Mouse (Mus musculus) kidney, postnatal 0 days (tissue): Measurements from ENCODE around the gene B3gat1. TPM values are rescaled to one million over a fixed set of nuclear protein-coding genes. Genes with fewer than 3 reads are reported as not detected.

Experiments used
- ATAC-seq: fragments of 200-750 bp; cut with Nextera tagmentation; replicated peaks from 2 replicates; pipeline ENCODE4 v1.8.0; 2017; ENCODE audit warnings: low read depth, moderate number of reproducible peaks, moderate TSS enrichment, moderate library complexity; ENCODE audit not compliant: low FRiP score
- DNase-seq: peaks from one replicate; pipeline ENCODE4 v3.0.0-alpha.2; 2016; ENCODE audit warnings: low spot score
- H3K27ac ChIP-seq: fragments of 300-500 bp; sonication (generic); 2 replicates; pipeline ENCODE4 v1.5.1; 2014; ENCODE audit warnings: mild to moderate bottlenecking
- H3K27me3 ChIP-seq: fragments of 300-500 bp; sonication (generic); 2 replicates; pipeline ENCODE4 v1.6.1; 2014; ENCODE audit warnings: low read length, mixed read lengths; ENCODE audit not compliant: insufficient read depth
- H3K36me3 ChIP-seq: fragments of 300-500 bp; sonication (generic); 2 replicates; pipeline ENCODE4 v1.6.1; 2014; ENCODE audit warnings: low read length, mixed read lengths; ENCODE audit not compliant: insufficient read depth
- H3K4me1 ChIP-seq: fragments of 300-500 bp; sonication (generic); replicated peaks from 2 replicates; pipeline ENCODE4 v1.6.1; 2014; ENCODE audit warnings: antibody characterized with exemption, low read length, mixed read lengths; ENCODE audit not compliant: insufficient read depth
- H3K4me2 ChIP-seq: fragments of 300-500 bp; sonication (generic); 2 replicates; pipeline ENCODE4 v1.6.1; 2014; ENCODE audit warnings: mild to moderate bottlenecking, low read length, moderate library complexity, mixed read lengths
- H3K4me3 ChIP-seq: fragments of 300-500 bp; sonication (generic); replicated peaks from 2 replicates; pipeline ENCODE4 v1.5.1; 2014; ENCODE audit warnings: low read depth, low read length
- H3K9ac ChIP-seq: fragments of 300-500 bp; sonication (generic); 2 replicates; pipeline ENCODE4 v1.6.1; 2014; ENCODE audit warnings: low read depth, low read length
- H3K9me3 ChIP-seq: fragments of 300-500 bp; sonication (generic); replicated peaks from 2 replicates; pipeline ENCODE4 v1.6.1; 2016; ENCODE audit warnings: low read length, inconsistent platforms, mixed read lengths
- CTCF ChIP-seq: IDR thresholded peaks from 2 replicates; pipeline ENCODE4 v1.5.1; 2016; ENCODE audit warnings: antibody characterized with exemption, low read depth, mild to moderate bottlenecking, moderate library complexity
- WGBS: fragments of 180-500 bp; shearing (Covaris S2); extraction: QIAGEN DNeasy Blood & Tissue Kit; methylation state at CpG from one replicate; pipeline ENCODE4 v1.1.7; 2014; 5-methylcytosine and 5-hydroxymethylcytosine counted together
- polyA plus RNA-seq: library from polyadenylated mRNA; unstranded; fragments of >200 nt; fragmentation: Nextera tagmentation; extraction: Ambion mirVana; gene quantifications from 2 replicates; pipeline ENCODE4 v1.2.1, GENCODE M21; 2015

B3gat1 gene
- polyA plus RNA-seq, 1 experiment from 2014 or later: 0.08 TPM

DNA sequence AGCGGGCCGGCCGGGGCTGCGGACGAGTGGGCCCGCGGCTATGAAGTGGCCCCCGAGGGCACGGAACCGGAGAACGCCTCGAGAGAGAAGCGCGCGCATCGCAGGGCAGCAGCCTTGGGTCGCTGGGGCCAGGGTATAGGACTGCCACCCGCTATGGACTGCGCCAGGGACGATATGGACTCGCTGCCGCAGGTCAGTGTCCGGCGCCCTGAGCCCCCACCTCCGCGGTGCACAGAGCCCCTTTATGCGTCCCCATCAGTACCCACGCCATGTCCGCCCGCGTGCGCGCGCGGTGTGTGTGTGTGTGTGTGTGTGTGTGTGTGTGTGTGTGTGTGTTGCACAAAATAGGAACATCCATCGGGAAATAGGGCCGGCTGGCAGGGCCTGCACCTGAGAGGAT is 458 bp downstream of the B3gat1 start:
- DNase-seq (peak; percentile 0), ATAC-seq (peak; percentile 25; the same call in 1 of the 2 replicates)
- Histone ChIP-seq H3K9ac (no peak overlapping the region), H3K36me3 (no peaks in the 10 kb centered on the region), H3K4me3 (peak overlapping the region; percentile 39), H3K4me2 (peak overlapping the region; percentile 76), H3K4me1 (no peaks in the 10 kb centered on the region), H3K9me3 (no peaks in the 10 kb centered on the region), H3K27me3 (peaks cover 25% of the 10 kb centered on the region), H3K27ac (no peak overlapping the region)
- no peak for TF ChIP-seq CTCF
- WGBS: 2% methylated on average over 33 of the region's 37 CpGs

DNA sequence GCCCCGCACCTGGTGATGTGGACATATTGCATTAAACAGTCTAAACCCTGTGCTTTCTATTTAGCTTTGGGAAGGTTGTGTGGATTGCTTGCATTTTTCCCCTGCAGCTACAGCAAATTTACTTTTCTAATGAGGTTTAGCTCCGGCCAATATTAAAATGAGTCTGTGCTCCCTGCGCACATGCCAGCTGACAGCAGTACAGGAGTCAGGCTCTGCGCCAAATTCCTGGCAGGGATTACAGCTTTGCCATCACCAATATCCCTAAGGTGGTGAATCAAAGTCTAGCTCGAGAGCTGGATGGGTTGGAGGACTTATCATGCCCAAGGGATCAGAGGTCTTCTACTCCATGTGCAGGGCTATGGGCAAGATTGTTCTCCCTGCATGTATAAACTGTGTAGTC is 3.6 kb downstream of the B3gat1 start:
- no peak overlapping the region for H3K4me2 ChIP-seq
- H3K4me1 ChIP-seq: no peaks in the 10 kb centered on the region
- no peak overlapping the region for H3K9ac ChIP-seq
- no peaks in the 10 kb centered on the region for H3K9me3 ChIP-seq
- ATAC-seq: no peak
- TF ChIP-seq CTCF: no peak
- H3K27me3 ChIP-seq: peaks cover 25% of the 10 kb centered on the region
- DNase-seq: no peak
- WGBS: 79% methylated on average over 5 of the region's 5 CpGs
- H3K27ac ChIP-seq: no peak overlapping the region
- H3K36me3 ChIP-seq: no peaks in the 10 kb centered on the region
- no peak overlapping the region for H3K4me3 ChIP-seq

DNA sequence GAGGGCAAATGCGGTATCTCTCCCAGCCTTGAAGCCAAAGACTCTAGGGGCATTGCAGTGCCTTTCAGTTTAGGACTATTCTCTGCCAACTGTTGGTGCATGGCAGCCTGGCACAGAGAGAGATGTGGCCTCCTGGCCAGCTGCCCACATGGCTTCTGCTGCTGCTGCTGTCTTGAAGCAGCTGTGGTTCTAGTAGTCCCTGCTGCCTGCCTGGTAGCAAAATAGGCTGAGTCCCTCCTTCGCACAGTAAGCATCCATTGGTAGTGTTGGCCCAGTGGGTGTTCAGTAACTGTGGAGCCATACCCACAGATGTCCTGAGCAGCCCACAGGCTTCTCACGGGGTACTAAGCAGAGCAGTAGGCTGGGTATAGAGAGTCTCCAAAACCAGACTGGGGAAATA is 9.3 kb downstream of the B3gat1 start:
- TF ChIP-seq CTCF: no peak
- H3K9ac ChIP-seq: no peak overlapping the region
- no peak overlapping the region for H3K4me3 ChIP-seq
- H3K27me3 ChIP-seq: no peaks in the 10 kb centered on the region
- H3K9me3 ChIP-seq: no peaks in the 10 kb centered on the region
- no peak overlapping the region for H3K4me2 ChIP-seq
- no peak for ATAC-seq
- 91% methylated on average over 3 of the region's 3 CpGs for WGBS
- no peaks in the 10 kb centered on the region for H3K4me1 ChIP-seq
- H3K27ac ChIP-seq: no peak overlapping the region
- H3K36me3 ChIP-seq: no peaks in the 10 kb centered on the region
- DNase-seq: no peak

DNA sequence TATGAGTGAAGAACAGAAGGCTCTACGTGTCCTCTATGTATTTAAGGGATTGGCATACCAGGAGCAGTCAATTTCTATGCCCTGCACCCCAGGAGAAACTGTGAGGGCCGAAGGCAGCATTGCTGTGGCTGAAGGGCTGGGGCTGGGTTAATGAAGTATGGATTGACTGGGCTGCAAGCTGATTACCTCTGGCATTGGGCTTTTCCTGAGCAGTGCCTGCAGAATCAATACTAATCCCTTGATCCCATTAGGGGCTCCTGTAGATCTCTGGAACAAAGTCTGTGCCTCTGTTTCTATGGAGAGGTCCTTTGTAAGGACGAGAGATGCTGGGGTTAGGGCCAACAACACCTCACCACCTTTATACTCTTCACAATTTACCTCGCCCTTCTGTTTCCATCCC is 13.6 kb downstream of the B3gat1 start:
- H3K9ac ChIP-seq: no peak overlapping the region
- H3K27ac ChIP-seq: no peak overlapping the region
- no peaks in the 10 kb centered on the region for H3K4me1 ChIP-seq
- no peak for TF ChIP-seq CTCF
- ATAC-seq (no peak), DNase-seq (no peak)
- no peak overlapping the region for H3K4me3 ChIP-seq
- no peaks in the 10 kb centered on the region for H3K9me3 ChIP-seq
- no peaks in the 10 kb centered on the region for H3K27me3 ChIP-seq
- WGBS: 58% methylated on average over 4 of the region's 4 CpGs
- H3K36me3 ChIP-seq: no peaks in the 10 kb centered on the region
- no peak overlapping the region for H3K4me2 ChIP-seq

DNA sequence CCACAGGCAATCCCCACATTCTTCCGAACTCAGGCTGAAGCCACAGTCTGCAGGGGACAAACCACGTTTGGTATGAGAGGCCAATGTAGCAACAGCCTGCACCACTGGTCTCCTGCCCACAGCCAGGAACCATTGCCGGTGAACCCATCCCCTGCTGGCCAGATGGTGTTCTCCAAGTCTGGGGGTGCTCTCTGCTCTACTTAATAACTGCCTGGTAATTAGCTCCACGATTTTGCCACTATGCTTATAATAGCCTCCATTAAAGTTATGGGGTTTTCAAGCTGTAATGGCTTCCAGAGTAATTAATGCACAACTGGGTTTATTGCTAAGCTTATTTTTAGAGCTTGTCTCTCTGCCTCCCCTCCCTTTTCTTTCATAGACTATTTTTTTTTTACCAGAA is 15.4 kb downstream of the B3gat1 start:
- no peaks in the 10 kb centered on the region for H3K27me3 ChIP-seq

DNA sequence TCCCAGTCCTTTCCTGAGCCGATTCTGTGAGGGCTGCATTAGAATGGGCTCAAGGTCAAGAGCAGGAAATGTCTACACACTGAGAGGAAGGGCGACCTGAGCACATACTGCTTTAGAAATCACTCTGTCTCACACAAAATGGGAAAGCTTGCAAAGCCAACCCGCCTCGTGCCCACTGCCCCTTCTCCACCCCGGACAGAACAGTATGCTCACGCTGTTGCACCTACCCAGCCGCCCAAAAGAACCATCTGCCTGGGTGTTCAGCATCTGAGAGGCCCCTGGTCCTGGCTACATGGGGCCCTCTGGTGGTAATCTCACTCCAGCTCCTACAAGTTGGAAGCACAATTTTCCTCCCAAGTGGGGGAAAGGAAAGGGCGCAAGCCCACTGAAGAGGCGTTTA is 26.6 kb downstream of the B3gat1 start:
- peak; percentile 62 for TF ChIP-seq CTCF
- no peak for ATAC-seq

More for the DNA sequence above, 15.4 kb downstream of the B3gat1 start:
- H3K9ac ChIP-seq: no peak overlapping the region
- no peak overlapping the region for H3K27ac ChIP-seq
- no peak overlapping the region for H3K4me2 ChIP-seq
- no peak overlapping the region for H3K4me3 ChIP-seq
- H3K36me3 ChIP-seq: no peaks in the 10 kb centered on the region
- no peak for ATAC-seq
- no peak for TF ChIP-seq CTCF
- H3K4me1 ChIP-seq: no peaks in the 10 kb centered on the region
- H3K9me3 ChIP-seq: no peaks in the 10 kb centered on the region
- 68% methylated on average over 4 of the region's 4 CpGs for WGBS
- no peak for DNase-seq

DNA sequence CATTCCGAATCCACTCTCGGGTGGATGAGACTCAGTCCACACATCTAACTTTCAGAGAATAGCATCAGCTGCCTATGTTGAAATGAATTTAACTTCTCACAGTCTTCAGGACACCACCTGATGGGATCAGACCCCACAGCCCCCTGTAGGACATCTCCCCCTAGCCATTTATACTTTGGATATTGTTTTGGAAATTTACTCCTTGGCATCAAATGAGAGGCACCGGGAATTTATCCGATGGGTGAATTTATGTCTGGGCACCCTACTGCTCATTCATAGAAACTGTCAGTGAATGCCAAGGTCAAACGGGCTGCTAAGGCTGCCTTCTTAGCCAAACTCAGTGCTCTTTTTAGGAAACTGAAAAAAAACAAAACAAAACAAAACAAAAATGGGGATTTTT is 27.0 kb downstream of the B3gat1 start:
- ATAC-seq (no peak), DNase-seq (no peak)
- TF ChIP-seq CTCF: no peak
- H3K4me2 ChIP-seq: no peak overlapping the region
- no peak overlapping the region for H3K27ac ChIP-seq
- no peaks in the 10 kb centered on the region for H3K9me3 ChIP-seq
- no peaks in the 10 kb centered on the region for H3K36me3 ChIP-seq
- H3K27me3 ChIP-seq: no peaks in the 10 kb centered on the region
- 75% methylated on average over 5 of the region's 5 CpGs for WGBS
- H3K9ac ChIP-seq: no peak overlapping the region
- no peaks in the 10 kb centered on the region for H3K4me1 ChIP-seq
- no peak overlapping the region for H3K4me3 ChIP-seq

More for the DNA sequence above, 26.6 kb downstream of the B3gat1 start:
- Histone ChIP-seq H3K9me3 (no peaks in the 10 kb centered on the region), H3K4me3 (no peak overlapping the region), H3K4me1 (no peaks in the 10 kb centered on the region), H3K27me3 (no peaks in the 10 kb centered on the region), H3K9ac (no peak overlapping the region), H3K27ac (no peak overlapping the region), H3K4me2 (no peak overlapping the region), H3K36me3 (no peaks in the 10 kb centered on the region)
- DNase-seq: peak; percentile 24
- WGBS: 25% methylated on average over 9 of the region's 9 CpGs
